Comparison of ENCODE assay signal across 17 mouse cellular contexts in genomic region chr7:68709319-68709573, GRCm38 (mm10).
"Had no signal": no experiment of that assay in that cellular context is flagged by ENCODE, and none has a peak within 500 bp of the region (broad histone marks: within the 10 kb centered on the region; RNA-seq: fewer than 3 reads in every experiment).

No protein-coding gene starts in this region.

- H3K36me3 ChIP-seq: limb, embryonic 12.5 days; limb, embryonic 15.5 days; liver, embryonic 15.5 days; midbrain, embryonic 12.5 days; midbrain, embryonic 15.5 days; neural tube, embryonic 12.5 days; neural tube, embryonic 15.5 days had no signal

- ATAC-seq: midbrain, embryonic 15.5 days had no signal

- DNase-seq: kidney, adult 18-20 months; kidney, postnatal 14 days; kidney, postnatal 4 days; left cerebral cortex, postnatal 4 days; lung, embryonic 14.5 days; right cerebral cortex, adult 18-20 months; right cerebral cortex, postnatal 14 days; right cerebral cortex, postnatal 4 days; thymus, postnatal 36 days had no signal

- H3K4me2 ChIP-seq: limb, embryonic 12.5 days; limb, embryonic 15.5 days; liver, embryonic 15.5 days; lung, embryonic 14.5 days; midbrain, embryonic 12.5 days; midbrain, embryonic 15.5 days; neural tube, embryonic 12.5 days; neural tube, embryonic 15.5 days had no signal

- H3K4me3 ChIP-seq: limb, embryonic 12.5 days; limb, embryonic 15.5 days; liver, embryonic 15.5 days; midbrain, embryonic 12.5 days; midbrain, embryonic 15.5 days; neural tube, embryonic 12.5 days; neural tube, embryonic 15.5 days had no signal

- H3K4me1 ChIP-seq: limb, embryonic 12.5 days; limb, embryonic 15.5 days; liver, embryonic 15.5 days; midbrain, embryonic 12.5 days; midbrain, embryonic 15.5 days; neural tube, embryonic 12.5 days; neural tube, embryonic 15.5 days had no signal

- H3K27ac ChIP-seq: limb, embryonic 12.5 days; limb, embryonic 15.5 days; liver, embryonic 15.5 days; macrophage; midbrain, embryonic 12.5 days; midbrain, embryonic 15.5 days; neural tube, embryonic 12.5 days; neural tube, embryonic 15.5 days had no signal

- H3K9me3 ChIP-seq: limb, embryonic 12.5 days; limb, embryonic 15.5 days; liver, embryonic 15.5 days; midbrain, embryonic 12.5 days; midbrain, embryonic 15.5 days; neural tube, embryonic 12.5 days; neural tube, embryonic 15.5 days had no signal

- H3K9ac ChIP-seq: limb, embryonic 12.5 days; limb, embryonic 15.5 days; liver, embryonic 15.5 days; lung, embryonic 14.5 days; midbrain, embryonic 12.5 days; midbrain, embryonic 15.5 days; neural tube, embryonic 12.5 days; neural tube, embryonic 15.5 days had no signal

- H3K27me3 ChIP-seq: limb, embryonic 12.5 days; limb, embryonic 15.5 days; liver, embryonic 15.5 days; midbrain, embryonic 12.5 days; midbrain, embryonic 15.5 days; neural tube, embryonic 12.5 days; neural tube, embryonic 15.5 days had no signal
